Mouse (Mus musculus) forebrain, embryonic 15.5 days (tissue): ENCODE results near the gene Gfod2. TPM values are rescaled to one million over a fixed set of nuclear protein-coding genes. Genes with fewer than 3 reads are reported as not detected.

Experiments used
- ATAC-seq: fragments of 200-750 bp; cut with Nextera tagmentation; replicated peaks from 2 replicates; pipeline ENCODE4 v1.8.0; 2017; ENCODE audit warnings: mild to moderate bottlenecking, moderate TSS enrichment, moderate library complexity
- H3K27ac ChIP-seq: fragments of 300-500 bp; sonication (generic); replicated peaks from 2 replicates; pipeline ENCODE4 v1.5.1; 2015; ENCODE audit warnings: mild to moderate bottlenecking, inconsistent platforms
- H3K27me3 ChIP-seq: fragments of 300-500 bp; sonication (generic); 2 replicates; pipeline ENCODE4 v1.6.1; 2015; ENCODE audit warnings: inconsistent platforms
- H3K36me3 ChIP-seq: fragments of 300-500 bp; sonication (generic); 2 replicates; pipeline ENCODE4 v1.6.1; 2015; ENCODE audit warnings: mild to moderate bottlenecking, inconsistent platforms
- H3K4me1 ChIP-seq: fragments of 300-500 bp; sonication (generic); 2 replicates; pipeline ENCODE4 v1.6.1; 2015; ENCODE audit warnings: inconsistent platforms
- H3K4me2 ChIP-seq: fragments of 300-500 bp; sonication (generic); replicated peaks from 2 replicates; pipeline ENCODE4 v1.6.1; 2015; ENCODE audit warnings: mild to moderate bottlenecking, inconsistent platforms
- H3K4me3 ChIP-seq: fragments of 300-500 bp; sonication (generic); 2 replicates; pipeline ENCODE4 v1.5.1; 2015; ENCODE audit warnings: mild to moderate bottlenecking, inconsistent platforms
- H3K9ac ChIP-seq: fragments of 300-500 bp; sonication (generic); replicated peaks from 2 replicates; pipeline ENCODE4 v1.6.1; 2015; ENCODE audit warnings: mild to moderate bottlenecking, inconsistent platforms
- H3K9me3 ChIP-seq: fragments of 300-500 bp; sonication (generic); 2 replicates; pipeline ENCODE4 v1.6.1; 2016; ENCODE audit warnings: inconsistent platforms
- WGBS: fragments of 180-500 bp; shearing (Covaris S2); methylation state at CpG from one replicate; pipeline ENCODE4 v1.1.7; 2015; ENCODE audit warnings: mixed read lengths; 5-methylcytosine and 5-hydroxymethylcytosine counted together
- polyA plus RNA-seq: library from polyadenylated mRNA; unstranded; fragments of >200 nt; fragmentation: Nextera tagmentation; extraction: Ambion mirVana; gene quantifications from 2 replicates; pipeline ENCODE4 v1.2.1, GENCODE M21; 2015

The Gfod2 gene
- polyA plus RNA-seq, 1 experiment from 2014 or later: 84.5 TPM

DNA sequence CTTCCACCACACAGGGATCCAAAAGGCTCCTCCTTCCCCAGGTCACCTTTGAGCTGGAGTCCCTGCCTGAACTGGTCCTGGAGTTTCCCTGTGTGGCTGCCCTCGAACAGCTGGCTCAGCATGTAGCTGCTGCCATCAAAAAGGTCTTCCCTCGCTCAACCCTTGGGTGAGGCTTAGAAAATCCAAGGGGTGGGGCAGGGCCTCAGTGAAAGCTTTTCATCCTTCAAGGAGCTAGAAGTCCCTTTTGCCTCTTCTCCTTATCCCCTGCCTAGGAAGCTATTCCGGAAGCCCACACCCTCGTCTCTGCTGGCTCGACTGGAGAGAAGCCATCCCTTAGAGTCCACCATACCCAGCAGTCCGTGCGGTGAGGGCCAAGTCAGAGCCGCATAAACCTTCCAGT lies 71.0 kb downstream of the Gfod2 start:
- H3K9me3 ChIP-seq: no peaks in the 10 kb centered on the region
- H3K4me1 ChIP-seq: no peaks in the 10 kb centered on the region
- H3K9ac ChIP-seq: no peak overlapping the region
- H3K4me3 ChIP-seq: no peak overlapping the region
- H3K36me3 ChIP-seq: peaks cover 22% of the 10 kb centered on the region
- no peak for ATAC-seq
- H3K4me2 ChIP-seq: no peak overlapping the region
- no peaks in the 10 kb centered on the region for H3K27me3 ChIP-seq
- 60% methylated on average over 8 of the region's 8 CpGs for WGBS
- H3K27ac ChIP-seq: no peak overlapping the region

DNA sequence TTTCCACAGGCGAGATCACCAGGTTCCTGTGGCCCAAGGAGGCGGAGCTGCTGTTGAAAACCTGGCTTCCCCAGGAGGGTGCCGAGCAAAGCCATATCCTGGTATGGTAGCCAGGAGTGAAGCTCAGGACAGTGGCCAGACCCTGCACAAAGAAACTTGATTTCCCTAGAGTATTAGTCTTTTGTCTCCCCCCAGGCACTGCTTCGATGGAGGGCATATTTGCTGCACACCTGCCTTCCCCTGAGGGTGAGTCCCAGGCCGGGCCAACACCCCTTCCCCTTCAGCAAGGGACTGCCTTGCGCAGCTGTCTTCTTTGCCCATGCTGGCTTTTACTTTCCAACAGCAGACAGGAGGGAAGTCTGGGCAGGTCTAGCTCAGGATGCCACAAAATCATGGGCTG lies 71.9 kb downstream of the Gfod2 start:
- 66% methylated on average over 6 of the region's 6 CpGs for WGBS
- H3K27ac ChIP-seq: no peak overlapping the region
- H3K4me3 ChIP-seq: no peak overlapping the region
- ATAC-seq: no peak
- peaks cover 30% of the 10 kb centered on the region for H3K36me3 ChIP-seq
- H3K4me2 ChIP-seq: no peak overlapping the region
- H3K9me3 ChIP-seq: no peaks in the 10 kb centered on the region
- no peaks in the 10 kb centered on the region for H3K27me3 ChIP-seq
- no peaks in the 10 kb centered on the region for H3K4me1 ChIP-seq
- no peak overlapping the region for H3K9ac ChIP-seq

DNA sequence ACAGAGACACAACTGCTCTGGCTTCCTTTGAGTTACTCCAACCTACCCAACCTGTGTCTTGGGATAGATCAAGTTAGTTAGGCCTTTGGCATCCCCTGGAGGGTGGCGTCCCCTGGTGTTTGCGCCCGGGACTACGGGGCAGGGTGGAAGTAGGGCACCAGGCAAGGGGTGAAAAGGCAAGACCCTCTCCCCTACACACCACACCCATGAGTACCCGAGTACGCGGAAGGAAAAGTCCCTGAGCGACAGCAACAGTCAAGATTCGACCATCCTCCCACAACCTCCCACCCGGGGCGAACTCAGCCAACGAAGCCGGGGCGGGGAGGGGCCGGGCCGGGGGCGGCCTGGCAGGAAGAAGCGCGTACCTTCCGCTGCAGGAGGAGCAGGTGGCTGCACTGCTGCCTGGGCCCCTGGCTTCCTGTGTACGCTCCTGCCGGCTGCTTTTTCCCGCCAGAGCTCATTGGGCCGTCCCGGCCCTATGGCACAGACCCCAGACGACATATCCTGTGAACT lies 72.6 kb downstream of the Gfod2 start, which contains the start of gene Carmil2:
Carmil2 (plus strand) TSS at position 479 of the 513 bp plus-strand sequence.
- 13% methylated on average over 25 of the region's 26 CpGs for WGBS
- no peak within 1 kb of the TSS for H3K4me2 ChIP-seq
- H3K9me3 ChIP-seq: no peaks in the 10 kb centered on the region
- H3K27ac ChIP-seq: no peak within 1 kb of the TSS
- H3K36me3 ChIP-seq: peaks cover 37% of the 10 kb centered on the region
- no peak for ATAC-seq
- no peaks in the 10 kb centered on the region for H3K4me1 ChIP-seq
- no peak within 1 kb of the TSS for H3K4me3 ChIP-seq
- no peaks in the 10 kb centered on the region for H3K27me3 ChIP-seq
- H3K9ac ChIP-seq: no peak within 1 kb of the TSS

DNA sequence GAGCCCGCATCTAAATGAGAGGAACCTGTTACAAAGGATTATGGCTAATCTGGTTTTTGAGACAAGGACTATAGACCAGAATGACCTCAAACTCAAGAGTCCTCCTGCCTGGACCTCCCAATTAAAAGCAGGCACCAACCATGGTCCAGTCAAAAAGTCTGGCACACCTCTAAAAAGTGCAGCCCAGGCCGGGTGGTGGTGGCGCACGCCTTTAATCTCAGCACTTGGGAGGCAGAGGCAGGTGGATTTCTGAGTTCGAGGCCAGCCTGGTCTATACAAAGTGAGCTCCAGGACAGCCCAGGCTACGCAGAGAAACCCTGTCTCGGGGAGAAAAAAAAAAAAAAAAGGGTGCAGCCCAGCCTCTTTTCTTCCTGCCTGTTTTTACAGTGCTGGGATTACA lies 73.1 kb downstream of the Gfod2 start:
- H3K4me3 ChIP-seq: no peak overlapping the region
- H3K27me3 ChIP-seq: no peaks in the 10 kb centered on the region
- no peak for ATAC-seq
- H3K4me2 ChIP-seq: no peak overlapping the region
- H3K36me3 ChIP-seq: peaks cover 42% of the 10 kb centered on the region
- WGBS: 83% methylated on average over 7 of the region's 7 CpGs
- H3K9me3 ChIP-seq: no peaks in the 10 kb centered on the region
- H3K27ac ChIP-seq: no peak overlapping the region
- H3K9ac ChIP-seq: no peak overlapping the region
- no peaks in the 10 kb centered on the region for H3K4me1 ChIP-seq

DNA sequence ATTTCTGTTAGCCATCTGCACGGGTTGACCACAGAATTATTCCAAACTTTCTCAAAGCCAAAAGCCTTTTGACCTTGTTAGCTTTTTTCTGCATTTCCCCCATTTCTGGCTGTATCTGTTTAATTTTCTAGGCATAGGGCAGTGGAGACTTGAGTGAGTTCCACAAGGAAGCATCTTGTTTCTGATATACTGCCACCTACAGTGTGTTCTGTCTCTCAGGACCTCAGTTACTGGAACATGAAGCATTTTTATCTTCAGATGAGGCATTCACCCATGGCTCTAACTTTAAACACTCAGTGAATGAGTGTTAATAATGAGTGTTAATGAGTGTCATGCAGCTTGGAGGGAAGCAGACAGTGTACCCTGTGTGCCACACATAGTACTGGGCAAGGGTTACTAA lies 80.6 kb downstream of the Gfod2 start:
- Histone ChIP-seq H3K4me1 (no peaks in the 10 kb centered on the region), H3K9me3 (no peaks in the 10 kb centered on the region), H3K27me3 (no peaks in the 10 kb centered on the region), H3K4me3 (no peak overlapping the region), H3K9ac (no peak overlapping the region), H3K4me2 (no peak overlapping the region), H3K27ac (no peak overlapping the region), H3K36me3 (peaks cover 89% of the 10 kb centered on the region)
- WGBS: 87% methylated on average over 1 of the region's 1 CpGs
- ATAC-seq: no peak

Other genes with a start within 250 kb of the Gfod2 start
- gene Hsd11b2, start 239.9 kb downstream of the Gfod2 start, polyA plus RNA-seq: 1.4 and 1.7 TPM in 2 replicates
- 184 and 193 TPM in 2 replicates for gene Atp6v0d1, start 192.6 kb downstream of the Gfod2 start, polyA plus RNA-seq
- 26.5 and 29.0 TPM in 2 replicates for gene Ripor1, start 153.4 kb downstream of the Gfod2 start, polyA plus RNA-seq
- 150 and 152 TPM in 2 replicates for gene Ctcf, start 122.1 kb downstream of the Gfod2 start, polyA plus RNA-seq
- gene Agrp, start 121.3 kb downstream of the Gfod2 start, polyA plus RNA-seq: 0.47 and 0.69 TPM in 2 replicates
- gene Carmil2, start 72.4 kb downstream of the Gfod2 start, polyA plus RNA-seq: 12.1 and 12.3 TPM in 2 replicates
- gene Acd, start 57.6 kb downstream of the Gfod2 start, polyA plus RNA-seq: 105 and 107 TPM in 2 replicates
- 47.1 and 52.0 TPM in 2 replicates for gene Pard6a, start 57.5 kb downstream of the Gfod2 start, polyA plus RNA-seq
- 0.15 TPM in 1 of 2 replicates, not detected in the other for gene 4933405L10Rik, start 51.0 kb downstream of the Gfod2 start, polyA plus RNA-seq
- gene Enkd1, start 50.5 kb downstream of the Gfod2 start, polyA plus RNA-seq: 17.3 and 19.3 TPM in 2 replicates
- gene Ranbp10, start 68.7 kb upstream of the Gfod2 start, polyA plus RNA-seq: 11.8 and 13.9 TPM in 2 replicates
- 0.61 and 0.84 TPM in 2 replicates for gene Tsnaxip1, start 69.1 kb upstream of the Gfod2 start, polyA plus RNA-seq
- 65.0 and 66.4 TPM in 2 replicates for gene Cenpt, start 94.6 kb upstream of the Gfod2 start, polyA plus RNA-seq
- gene Thap11, start 96.5 kb upstream of the Gfod2 start, polyA plus RNA-seq: 70.5 and 73.6 TPM in 2 replicates
- gene Nutf2, start 101.9 kb upstream of the Gfod2 start, polyA plus RNA-seq: 189 and 218 TPM in 2 replicates
- gene Edc4, start 122.2 kb upstream of the Gfod2 start, polyA plus RNA-seq: 55.6 and 59.1 TPM in 2 replicates
- not detected in 2 replicates for gene Nrn1l, start 134.9 kb upstream of the Gfod2 start, polyA plus RNA-seq
- gene Pskh1, start 141.8 kb upstream of the Gfod2 start, polyA plus RNA-seq: 11.3 and 12.0 TPM in 2 replicates
- 2.0 and 2.2 TPM in 2 replicates for gene Ctrl, start 175.2 kb upstream of the Gfod2 start, polyA plus RNA-seq
- 36.3 and 39.7 TPM in 2 replicates for gene Psmb10, start 179.8 kb upstream of the Gfod2 start, polyA plus RNA-seq
- 0.41 and 0.50 TPM in 2 replicates for gene Lcat, start 184.7 kb upstream of the Gfod2 start, polyA plus RNA-seq
- 9.3 and 10.1 TPM in 2 replicates for gene Slc12a4, start 207.4 kb upstream of the Gfod2 start, polyA plus RNA-seq
- not detected in 2 replicates for gene Dpep3, start 220.8 kb upstream of the Gfod2 start, polyA plus RNA-seq
- gene Dus2, start 232.7 kb upstream of the Gfod2 start, polyA plus RNA-seq: 24.1 and 26.3 TPM in 2 replicates
- not detected in 2 replicates for gene Dpep2nb, start 247.3 kb upstream of the Gfod2 start, polyA plus RNA-seq